Mouse (Mus musculus) fat pad, adult 2 months (tissue): ENCODE measurements around the gene 4930550C14Rik.

Experiments used
- DNase-seq: peaks from one replicate; pipeline ENCODE4 v3.0.0-alpha.2; 2011; ENCODE audit warnings: low read depth, low spot score; ENCODE audit errors: extremely low read depth

4930550C14Rik gene

GRCm38 (mm10) chr9:53402291-53402711, at the start of gene 4930550C14Rik:
4930550C14Rik (plus strand) TSS chr9:53402325.
- DNase-seq, result no peak

- DNase-seq, result no peak
These were observed 49.0 kb upstream of the 4930550C14Rik start for GRCm38 (mm10) chr9:53353161-53353560.

GRCm38 (mm10) chr9:53356219-53357155, 45.6 kb upstream of the 4930550C14Rik start:
- peak; percentile 96 for DNase-seq

- no peak for DNase-seq
These were observed 30.8 kb upstream of the 4930550C14Rik start for GRCm38 (mm10) chr9:53371339-53371738.

- DNase-seq, result no peak
These were observed 26.2 kb upstream of the 4930550C14Rik start for GRCm38 (mm10) chr9:53375907-53376306.

GRCm38 (mm10) chr9:53376820-53377219, 25.3 kb upstream of the 4930550C14Rik start:
- no peak for DNase-seq

- no peak for DNase-seq
These were observed 24.5 kb upstream of the 4930550C14Rik start for GRCm38 (mm10) chr9:53377597-53377996.

- no peak for DNase-seq
These were observed 24.0 kb upstream of the 4930550C14Rik start for GRCm38 (mm10) chr9:53378171-53378570.

- no peak for DNase-seq
These were observed 21.5 kb upstream of the 4930550C14Rik start for GRCm38 (mm10) chr9:53380595-53380994.

GRCm38 (mm10) chr9:53381113-53381615, 21.0 kb upstream of the 4930550C14Rik start:
- no peak for DNase-seq

GRCm38 (mm10) chr9:53383951-53384866, 17.9 kb upstream of the 4930550C14Rik start, which contains the start of gene Kdelc2:
Kdelc2 (plus strand) TSS chr9:53384025.
- DNase-seq, result peak; percentile 96

GRCm38 (mm10) chr9:53384873-53385272, 17.3 kb upstream of the 4930550C14Rik start:
- no peak for DNase-seq

GRCm38 (mm10) chr9:53387431-53387830, 14.7 kb upstream of the 4930550C14Rik start:
- DNase-seq, result no peak

- no peak for DNase-seq
These were observed 13.0 kb upstream of the 4930550C14Rik start for GRCm38 (mm10) chr9:53389109-53389508.

- no peak for DNase-seq
These were observed 12.0 kb upstream of the 4930550C14Rik start for GRCm38 (mm10) chr9:53390136-53390535.

GRCm38 (mm10) chr9:53397685-53398387, 4.3 kb upstream of the 4930550C14Rik start:
- no peak for DNase-seq

GRCm38 (mm10) chr9:53398388-53398700, 3.8 kb upstream of the 4930550C14Rik start:
- DNase-seq, result no peak

- DNase-seq, result no peak
These were observed 2.6 kb upstream of the 4930550C14Rik start for GRCm38 (mm10) chr9:53399537-53399936.

- DNase-seq, result no peak
These were observed 1.4 kb upstream of the 4930550C14Rik start for GRCm38 (mm10) chr9:53400696-53401095.

GRCm38 (mm10) chr9:53401146-53401545, 979 bp upstream of the 4930550C14Rik start:
- DNase-seq, result no peak

- DNase-seq, result no peak
These were observed 866 bp downstream of the 4930550C14Rik start for GRCm38 (mm10) chr9:53402991-53403390.
